Mouse (Mus musculus) Patski (cell line): ENCODE measurements around the gene Scarb1. TPM values are rescaled to one million over a fixed set of nuclear protein-coding genes. Genes with fewer than 3 reads are reported as not detected.

ENCODE experiments used
- ATAC-seq: fragments of 100-300 bp; one replicate; pipeline ENCODE4 v1.8.0; 2021
- CTCF ChIA-PET: fragments of 350-600 bp; sonication (Branson Sonifier 250); formaldehyde crosslinking; loops from one replicate; lab custom pipeline; 2022; ENCODE audit warnings: inconsistent platforms; lab: Charles Lee
- POLR2A ChIA-PET: fragments of 350-600 bp; sonication (Branson Sonifier 250); formaldehyde crosslinking; loops from one replicate; lab custom pipeline; 2022; ENCODE audit warnings: antibody characterized with exemption, inconsistent platforms; lab: Charles Lee
- DNase-seq: peaks from one replicate; pipeline ENCODE4 v3.0.0-alpha.2; 2011; ENCODE audit warnings: low read depth, low spot score
- H3K27me3 ChIP-seq: fragments of 371-371 bp; one replicate; pipeline ENCODE4 v1.5.1; 2021
- CTCF ChIP-seq: fragments of 100-300 bp; IDR thresholded peaks from one replicate; pipeline ENCODE4 v1.5.1; 2021
- in situ Hi-C: fragments of 300-500 bp; cut with MboI; formaldehyde crosslinking; loops from 3 replicates; pipeline ENCODE4 v1.11.1; 2018; ENCODE audit warnings: low pct_unique_long_range_greater_than_20kb, mixed read lengths
- polyA plus RNA-seq: library from polyadenylated mRNA; unstranded; gene quantifications from one replicate; pipeline ENCODE4 v1.2.3, GENCODE M21; 2021

The Scarb1 gene
- polyA plus RNA-seq, 1 experiment from 2014 or later = 59.7 TPM

DNA sequence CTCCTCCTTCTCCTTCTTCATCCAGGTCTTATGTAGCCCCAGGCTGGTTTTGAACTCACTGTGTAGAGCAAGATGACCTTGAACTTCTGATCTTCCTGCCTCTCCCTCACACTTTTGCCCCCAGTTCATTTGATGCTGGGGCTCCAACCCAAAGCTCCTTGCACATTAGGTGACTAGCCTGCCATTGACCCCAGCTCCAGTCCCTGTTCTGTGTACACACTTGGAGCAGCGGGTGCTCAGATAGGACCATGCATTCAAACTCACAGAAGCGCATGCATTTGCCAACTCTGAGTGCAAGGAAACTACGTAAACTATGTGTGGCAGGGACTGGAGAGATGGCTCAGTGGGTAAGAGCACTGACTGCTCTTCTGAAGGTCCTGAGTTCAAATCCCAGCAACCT, 66.1 kb downstream of the Scarb1 start:
- DNase-seq = no peak
- POLR2A ChIA-PET = no interaction called here

DNA sequence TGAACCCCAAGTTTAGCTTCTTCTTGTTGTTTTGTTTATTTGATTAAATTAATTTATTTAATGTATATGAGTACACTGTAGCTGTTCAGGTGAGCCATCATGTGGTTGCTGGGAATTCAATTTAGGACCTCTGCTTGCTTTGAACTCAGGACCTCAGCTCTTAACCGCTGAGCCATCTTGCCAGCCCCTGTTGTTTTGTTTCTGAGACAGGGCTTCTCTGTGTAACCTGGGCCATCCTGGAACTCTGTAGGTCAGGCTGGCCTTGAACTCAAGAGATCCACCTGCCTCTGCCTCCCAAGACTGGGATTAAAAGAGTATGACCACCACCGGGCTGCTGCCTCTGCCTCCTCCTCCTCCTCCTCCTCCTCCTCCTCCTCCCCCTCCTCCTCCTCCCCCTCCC, 66.7 kb downstream of the Scarb1 start:
- CTCF ChIA-PET = interaction anchor here (0.8 to 7.2 kb wide), 10 partner anchors 19 to 373 kb away, joined by 3 to 69 read pairs (median 4); no protein-coding TSS in a partner anchor
- POLR2A ChIA-PET = interaction anchor here (0.6 kb wide), 1 partner anchor 399 kb away, joined by 3 read pairs; no protein-coding TSS in a partner anchor
- no peak for TF ChIP-seq CTCF
- DNase-seq (no peak), ATAC-seq (no peak)
- no peaks in the 10 kb centered on the region for H3K27me3 ChIP-seq
- in situ Hi-C loops = loop anchor here (5.0 kb wide), 3 partner anchors 78 to 512 kb away; no protein-coding TSS in a partner anchor

More for the DNA sequence above, 66.1 kb downstream of the Scarb1 start:
- in situ Hi-C loops = loop anchor here (5.0 kb wide), 3 partner anchors 78 to 512 kb away; no protein-coding TSS in a partner anchor
- ATAC-seq = no peak
- CTCF ChIA-PET = interaction anchor here (1.2 to 5.6 kb wide), 2 partner anchors 75 to 94 kb away, joined by 5 to 46 read pairs; no protein-coding TSS in a partner anchor
- H3K27me3 ChIP-seq = no peaks in the 10 kb centered on the region
- peak; percentile 28 for TF ChIP-seq CTCF

DNA sequence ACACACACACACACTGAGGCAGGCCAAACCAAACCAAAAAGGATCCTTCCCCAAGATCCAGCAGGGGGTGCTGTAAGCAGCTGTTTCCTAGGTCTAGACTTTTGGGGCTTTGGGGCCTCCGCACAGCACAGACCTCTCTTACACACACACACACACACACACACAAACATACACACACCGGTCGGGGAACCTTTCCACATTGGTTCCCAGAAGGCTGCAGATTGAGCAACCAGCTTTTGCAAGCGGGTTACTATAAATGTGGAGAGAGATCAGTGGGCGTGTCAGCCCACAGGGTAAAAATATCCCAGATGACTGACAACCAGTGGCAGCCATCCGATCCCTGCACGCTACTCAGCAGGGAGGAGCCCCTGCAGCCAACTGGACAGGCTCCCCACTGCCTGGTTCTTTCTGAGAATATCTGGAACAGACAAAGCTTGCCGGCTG, 67.2 kb downstream of the Scarb1 start:
- no peaks in the 10 kb centered on the region for H3K27me3 ChIP-seq
- POLR2A ChIA-PET = interaction anchor here (0.6 to 1.4 kb wide), 2 partner anchors 94 to 399 kb away, joined by 3 to 7 read pairs; no protein-coding TSS in a partner anchor
- in situ Hi-C loops = loop anchor here (5.0 kb wide), 3 partner anchors 79 to 511 kb away; no protein-coding TSS in a partner anchor
- CTCF ChIA-PET = interaction anchor here (0.8 to 7.2 kb wide), 13 partner anchors 12 to 373 kb away, joined by 3 to 69 read pairs (median 4); no protein-coding TSS in a partner anchor
- TF ChIP-seq CTCF = no peak
- no peak for DNase-seq
- peak; percentile 37 for ATAC-seq

DNA sequence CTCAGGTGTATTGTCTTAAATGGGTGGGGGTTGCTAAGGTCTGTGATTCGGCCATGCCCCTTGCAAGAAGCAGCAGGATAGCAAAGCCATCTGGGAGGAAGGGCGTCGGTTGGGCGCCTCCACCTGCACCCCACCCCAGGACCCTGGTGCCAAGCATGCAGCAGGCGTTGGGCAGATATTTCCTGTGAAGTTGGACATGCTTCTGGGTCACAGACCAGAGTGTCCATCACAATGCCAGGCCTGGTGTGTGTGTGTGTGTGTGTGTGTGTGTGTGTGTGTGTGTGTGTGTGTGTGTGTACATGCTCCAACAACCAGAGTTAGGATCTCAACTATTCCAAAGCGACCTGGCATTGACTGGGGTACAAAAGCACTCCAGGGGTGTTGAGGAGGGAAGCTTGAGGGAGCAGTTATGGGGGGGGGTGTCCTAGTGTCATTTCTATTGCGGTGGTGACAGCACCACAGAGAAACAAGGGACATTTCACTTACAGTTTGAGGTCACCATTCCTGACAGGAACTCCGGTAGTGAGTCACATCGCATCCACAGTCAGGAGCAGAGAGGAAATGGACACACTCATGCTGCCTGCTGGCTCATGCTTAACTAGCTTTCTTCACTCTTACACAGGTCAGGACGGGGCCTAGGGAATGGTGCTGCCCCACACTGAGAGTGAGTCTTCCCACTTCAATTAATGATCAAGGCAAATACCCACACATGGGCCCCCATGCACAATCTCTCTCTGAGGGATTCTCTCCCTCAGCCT, 68.5 kb downstream of the Scarb1 start:
- DNase-seq = no peak
- in situ Hi-C loops = loop anchor here (5.0 kb wide), 3 partner anchors 80 to 510 kb away; no protein-coding TSS in a partner anchor
- CTCF ChIA-PET = interaction anchor here (0.7 to 7.2 kb wide), 26 partner anchors 8 to 492 kb away, joined by 3 to 69 read pairs (median 4); no protein-coding TSS in a partner anchor
- no peak for ATAC-seq
- POLR2A ChIA-PET = interaction anchor here (0.7 to 1.4 kb wide), 3 partner anchors 42 to 365 kb away, joined by 3 to 7 read pairs (median 4); no protein-coding TSS in a partner anchor
- H3K27me3 ChIP-seq = no peaks in the 10 kb centered on the region
- TF ChIP-seq CTCF = no peak

DNA sequence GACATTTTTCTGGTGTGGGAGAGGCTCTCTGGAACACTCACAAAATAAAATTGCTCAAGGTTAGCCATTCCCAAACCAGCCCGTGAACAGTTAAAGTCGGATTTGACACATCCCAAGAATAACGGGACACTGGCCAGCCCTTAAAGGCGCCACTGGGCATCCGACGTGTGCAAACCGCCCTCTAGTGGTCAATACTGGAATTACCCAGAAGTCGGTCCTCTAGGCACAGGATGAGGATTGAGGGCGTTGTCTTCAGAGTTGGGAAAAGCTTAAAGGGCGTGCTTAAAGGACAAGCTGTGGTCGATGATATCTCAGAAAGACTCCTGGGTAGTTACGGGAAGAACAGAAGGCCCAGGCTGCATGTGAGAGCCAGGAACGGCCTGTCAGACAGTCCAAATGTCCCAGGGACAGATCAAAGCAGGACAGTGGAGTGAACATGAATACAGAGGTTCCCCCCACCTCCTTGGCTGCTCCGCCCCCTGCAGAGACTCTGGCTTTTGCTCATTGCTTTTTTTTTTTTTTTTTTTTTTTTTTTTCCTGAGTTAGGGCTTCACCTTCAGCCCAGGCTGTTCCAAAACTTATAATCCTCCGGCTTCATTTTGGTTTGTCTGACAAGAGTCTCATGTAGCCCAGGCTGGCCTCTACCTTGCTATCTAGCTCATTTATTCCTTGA, 69.2 kb downstream of the Scarb1 start:
- DNase-seq (no peak), ATAC-seq (peak; percentile 19)
- ChIA-PET CTCF (interaction anchor here (0.7 to 7.2 kb wide), 34 partner anchors 8 to 491 kb away, joined by 3 to 69 read pairs (median 4); partner anchors contain the start of gene Rflna), POLR2A (interaction anchor here (1.0 kb wide), 1 partner anchor 365 kb away, joined by 4 read pairs; no protein-coding TSS in a partner anchor)
- in situ Hi-C loops = loop anchor here (5.0 kb wide), 3 partner anchors 81 to 509 kb away; no protein-coding TSS in a partner anchor
- TF ChIP-seq CTCF = no peak
- no peaks in the 10 kb centered on the region for H3K27me3 ChIP-seq

DNA sequence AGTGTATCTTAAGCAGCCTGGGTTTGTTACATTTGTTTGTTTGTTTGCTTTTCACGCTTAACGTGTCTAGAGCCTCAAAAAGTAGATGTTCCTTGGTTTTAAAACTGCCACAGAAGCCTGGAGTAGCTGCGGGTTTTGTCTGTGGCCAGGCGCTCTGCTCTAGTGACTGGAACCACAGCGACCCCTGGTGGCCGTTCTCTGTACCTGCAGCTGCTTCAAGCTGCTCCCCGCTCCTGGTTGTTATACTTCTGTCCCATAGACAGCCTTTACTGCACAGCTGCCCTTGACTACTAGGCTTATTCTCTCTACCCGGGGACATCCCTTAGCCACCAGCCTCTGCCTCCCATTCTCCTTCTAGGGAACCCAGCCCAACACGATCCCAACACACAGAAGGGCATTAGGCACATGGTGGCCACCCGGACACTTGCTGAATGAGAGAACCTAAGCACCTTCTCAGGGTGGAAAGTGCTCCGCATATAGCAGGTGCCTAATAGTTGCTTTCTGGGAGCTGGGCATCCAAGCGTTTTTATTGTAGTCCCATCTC, 70.2 kb downstream of the Scarb1 start:
- no peaks in the 10 kb centered on the region for H3K27me3 ChIP-seq
- POLR2A ChIA-PET = interaction anchor here (0.6 to 0.7 kb wide), 2 partner anchors 372 to 643 kb away, joined by 3 to 5 read pairs; no protein-coding TSS in a partner anchor
- DNase-seq = no peak
- CTCF ChIA-PET = interaction anchor here (0.7 to 7.2 kb wide), 32 partner anchors 9 to 490 kb away, joined by 3 to 69 read pairs (median 4); partner anchors contain the start of gene Rflna
- in situ Hi-C loops = loop anchor here (5.0 kb wide), 3 partner anchors 82 to 508 kb away; no protein-coding TSS in a partner anchor
- ATAC-seq = no peak
- TF ChIP-seq CTCF = no peak

DNA sequence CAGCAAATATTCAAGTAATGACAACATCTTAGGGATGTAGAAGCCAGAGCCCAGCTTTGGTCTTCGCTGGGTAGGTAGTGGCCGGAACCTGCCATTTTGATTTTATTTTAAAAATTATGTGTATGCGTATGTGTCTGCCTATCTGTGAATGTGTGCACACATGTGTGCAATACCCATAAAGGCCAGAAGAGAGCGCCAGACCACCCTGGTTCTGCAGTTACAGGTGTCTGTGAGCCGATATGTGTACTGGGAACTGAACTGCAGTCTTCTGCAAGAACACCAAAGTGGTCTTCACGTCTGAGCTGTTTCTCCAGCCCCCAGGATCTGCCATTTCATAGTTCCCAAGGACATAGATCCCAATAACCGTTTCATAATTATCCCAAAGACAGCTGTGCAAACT, 71.1 kb downstream of the Scarb1 start:
- in situ Hi-C loops = loop anchor here (5.0 kb wide), 3 partner anchors 82 to 508 kb away; no protein-coding TSS in a partner anchor
- no peak for TF ChIP-seq CTCF

DNA sequence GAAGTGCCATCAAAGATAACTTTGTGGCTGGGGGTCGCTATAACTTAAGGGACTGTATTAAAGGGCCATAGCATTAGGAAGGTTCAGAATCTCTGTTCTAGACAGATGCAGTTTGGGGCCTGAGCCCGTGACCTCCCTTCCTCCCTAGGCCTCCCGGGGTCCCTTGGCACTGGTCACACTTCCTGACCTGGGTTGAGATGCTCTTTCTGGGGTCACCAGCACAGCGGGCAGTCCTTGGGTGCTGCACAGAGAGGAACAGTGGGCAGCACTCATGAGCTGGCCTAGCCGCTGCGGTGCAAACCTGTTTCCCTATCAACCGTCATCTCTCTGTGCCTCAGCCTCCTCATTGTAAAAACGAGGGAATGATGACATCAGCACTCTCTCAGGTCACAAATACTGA, 71.5 kb downstream of the Scarb1 start:
- TF ChIP-seq CTCF = no peak
- H3K27me3 ChIP-seq = no peaks in the 10 kb centered on the region
- in situ Hi-C loops = no loop called here
- DNase-seq = no peak
- ATAC-seq = no peak
- CTCF ChIA-PET = interaction anchor here (0.8 to 7.2 kb wide), 19 partner anchors 8 to 368 kb away, joined by 3 to 69 read pairs (median 4); partner anchors contain the start of genes Ncor2 and Scarb1
- POLR2A ChIA-PET = interaction anchor here (0.9 to 1.2 kb wide), 3 partner anchors 64 to 369 kb away, joined by 3 to 5 read pairs (median 3); no protein-coding TSS in a partner anchor

More for the DNA sequence above, 71.1 kb downstream of the Scarb1 start:
- H3K27me3 ChIP-seq = no peaks in the 10 kb centered on the region
- DNase-seq (no peak), ATAC-seq (no peak)
- ChIA-PET POLR2A (interaction anchor here (0.6 to 1.1 kb wide), 3 partner anchors 64 to 642 kb away, joined by 3 to 5 read pairs (median 3); no protein-coding TSS in a partner anchor), CTCF (interaction anchor here (0.7 to 7.2 kb wide), 18 partner anchors 64 to 414 kb away, joined by 3 to 69 read pairs (median 5); partner anchors contain the start of gene Ncor2)
